Mouse (Mus musculus) bone marrow macrophage, adult 2 months (primary cell): ENCODE measurements at regions not wholly inside any gene's neighbourhood (a gene's known extent, or its start where the extent isn't known, plus 50 kb on each side); places are given as distances from the start of the nearest gene placed in this dataset.

Experiments
- CTCF ChIP-seq: IDR thresholded peaks from 2 replicates; pipeline ENCODE4 v1.5.1; 2012; ENCODE audit warnings: low read depth, mild to moderate bottlenecking, low read length, moderate library complexity
- POLR2A ChIP-seq: IDR thresholded peaks from 2 replicates; pipeline ENCODE4 v1.6.1; 2012; ENCODE audit warnings: mild to moderate bottlenecking, low read depth, low read length, borderline replicate concordance

GRCm38 (mm10) chr16:29834669-29835068 lies 229.5 kb upstream of the Hes1 start:
- TF ChIP-seq POLR2A (no peak), CTCF (no peak)
